Mouse (Mus musculus): ENCODE results near the gene Rcor3. TPM values are rescaled to one million over a fixed set of nuclear protein-coding genes. Genes with fewer than 3 reads are reported as not detected.

Gene Rcor3
- total and polyA plus RNA-seq, 2 experiments from 2014 or later, result 30.7 to 48.0 TPM

DNA sequence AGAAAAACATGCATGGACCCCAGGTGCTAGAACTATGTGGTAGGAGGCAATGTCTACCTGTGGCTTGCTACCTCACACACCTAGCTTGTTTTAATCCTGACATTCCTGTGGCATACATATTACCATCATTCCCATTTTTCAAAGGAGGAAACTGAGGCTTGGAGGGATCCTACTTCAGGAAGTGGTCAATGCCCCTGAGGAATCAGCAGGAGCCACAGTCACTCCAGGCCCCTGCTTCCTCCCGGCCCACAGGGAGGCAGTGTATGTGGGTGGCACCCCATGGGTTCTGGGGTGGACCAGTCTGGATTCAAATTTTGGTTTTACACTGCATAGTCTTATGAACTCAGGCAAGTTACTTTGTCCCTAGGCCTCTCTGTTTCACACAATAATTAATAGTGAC lies 58.7 kb downstream of the Rcor3 start:
- DNase-seq, result no peak
- TF ChIP-seq CTCF (IDR thresholded peaks at IDR 0.05; ENCODE audit: low read depth), result no peak

DNA sequence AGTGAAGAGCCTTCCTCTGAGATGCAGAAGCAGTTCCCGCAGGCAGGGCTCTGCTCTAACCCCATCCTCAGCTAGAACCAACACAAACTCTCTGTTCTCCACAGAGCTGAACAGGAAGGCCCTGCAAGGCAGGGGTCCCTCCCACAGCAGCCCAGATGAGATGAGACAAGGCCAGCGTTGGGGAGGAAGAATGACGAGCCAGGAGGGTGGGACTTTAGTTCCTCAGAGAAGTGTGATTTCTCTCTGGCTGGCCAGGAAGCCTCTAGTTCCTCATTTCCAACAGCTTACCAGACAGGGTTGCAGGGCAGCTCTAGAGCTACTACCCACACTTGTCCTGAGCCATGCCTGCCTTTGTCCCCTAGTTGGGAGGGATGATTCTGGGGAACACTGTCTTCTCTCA lies 59.5 kb downstream of the Rcor3 start:
- H3K27ac ChIP-seq (ENCODE audit: low read depth, low read length), result no peak overlapping the region

More for the DNA sequence above, 58.7 kb downstream of the Rcor3 start:
- no peak overlapping the region; the same call in 1 of the 2 replicates for H3K27ac ChIP-seq (ENCODE audit: low read depth, low read length)
- no peaks in the 10 kb centered on the region for H3K36me3 ChIP-seq (ENCODE audit: insufficient read depth)
- no peak for ATAC-seq
- H3K9ac ChIP-seq, result no peak overlapping the region
- no peaks in the 10 kb centered on the region for H3K9me3 ChIP-seq (ENCODE audit: low read length)
- no peak overlapping the region for H3K4me2 ChIP-seq (ENCODE audit: low read depth)
- no peaks in the 10 kb centered on the region for H3K4me1 ChIP-seq (ENCODE audit: insufficient read depth)
- H3K27me3 ChIP-seq (ENCODE audit: insufficient read depth, low read length), result no peaks in the 10 kb centered on the region
- H3K4me3 ChIP-seq (ENCODE audit: low read depth, low read length), result no peak overlapping the region
- 81% methylated on average over 1 of the region's 1 CpGs for WGBS

DNA sequence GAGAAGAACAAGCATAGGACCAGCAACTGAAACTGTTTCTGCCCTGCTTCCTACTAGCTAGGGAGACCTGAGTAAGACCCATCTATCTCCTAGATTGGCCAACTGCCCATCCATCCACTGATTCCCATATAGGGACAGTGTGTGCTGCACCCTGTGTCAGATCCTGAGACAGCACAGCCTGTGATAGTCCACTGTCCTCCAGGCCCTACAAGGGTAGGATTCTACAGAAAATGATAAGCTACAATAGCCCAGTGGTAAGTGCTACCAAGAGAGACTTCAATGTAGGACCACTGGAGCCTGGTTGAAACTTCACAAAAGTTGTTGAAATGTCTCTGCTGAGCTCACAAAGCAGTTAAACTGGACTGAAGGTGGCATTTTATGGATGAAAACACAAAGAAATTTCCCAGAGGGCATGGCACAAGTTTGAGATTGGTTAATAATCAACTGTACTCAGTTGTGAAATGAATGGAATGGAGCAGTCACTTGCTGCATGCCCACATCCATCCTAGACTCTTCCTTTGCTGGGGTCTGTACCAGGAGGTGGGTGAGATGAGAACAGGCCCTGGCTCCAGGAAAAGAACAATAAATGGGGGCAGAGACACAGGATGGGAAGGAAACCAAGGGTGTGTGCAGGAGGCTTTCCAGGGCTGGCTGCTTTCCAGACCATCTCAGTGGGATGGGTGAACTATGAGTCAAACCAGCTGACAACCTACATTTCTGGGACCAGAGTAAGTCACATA lies 60.9 kb downstream of the Rcor3 start:
- Histone ChIP-seq H3K9me3 (ENCODE audit: low read length) (no peaks in the 10 kb centered on the region), H3K36me3 (ENCODE audit: insufficient read depth) (no peaks in the 10 kb centered on the region), H3K4me1 (ENCODE audit: insufficient read depth) (no peaks in the 10 kb centered on the region), H3K9ac (no peak overlapping the region), H3K27ac (ENCODE audit: low read depth, low read length) (no peak overlapping the region), H3K4me3 (ENCODE audit: low read depth, low read length) (no peak overlapping the region), H3K4me2 (ENCODE audit: low read depth) (no peak overlapping the region), H3K27me3 (ENCODE audit: insufficient read depth, low read length) (no peaks in the 10 kb centered on the region)
- no peak for DNase-seq
- no peak for TF ChIP-seq CTCF (IDR thresholded peaks at IDR 0.05; ENCODE audit: low read depth)
- ATAC-seq, result no peak

More for the DNA sequence above, 59.5 kb downstream of the Rcor3 start:
- TF ChIP-seq CTCF (IDR thresholded peaks at IDR 0.05; ENCODE audit: low read depth), result no peak
- DNase-seq, result no peak
- Histone ChIP-seq H3K27me3 (ENCODE audit: insufficient read depth, low read length) (no peaks in the 10 kb centered on the region), H3K9me3 (ENCODE audit: low read length) (no peaks in the 10 kb centered on the region), H3K36me3 (ENCODE audit: insufficient read depth) (no peaks in the 10 kb centered on the region), H3K9ac (no peak overlapping the region), H3K4me1 (ENCODE audit: insufficient read depth) (no peaks in the 10 kb centered on the region), H3K4me3 (ENCODE audit: low read depth, low read length) (no peak overlapping the region), H3K4me2 (ENCODE audit: low read depth) (no peak overlapping the region)
- 72% methylated on average over 3 of the region's 3 CpGs for WGBS
- no peak for ATAC-seq

DNA sequence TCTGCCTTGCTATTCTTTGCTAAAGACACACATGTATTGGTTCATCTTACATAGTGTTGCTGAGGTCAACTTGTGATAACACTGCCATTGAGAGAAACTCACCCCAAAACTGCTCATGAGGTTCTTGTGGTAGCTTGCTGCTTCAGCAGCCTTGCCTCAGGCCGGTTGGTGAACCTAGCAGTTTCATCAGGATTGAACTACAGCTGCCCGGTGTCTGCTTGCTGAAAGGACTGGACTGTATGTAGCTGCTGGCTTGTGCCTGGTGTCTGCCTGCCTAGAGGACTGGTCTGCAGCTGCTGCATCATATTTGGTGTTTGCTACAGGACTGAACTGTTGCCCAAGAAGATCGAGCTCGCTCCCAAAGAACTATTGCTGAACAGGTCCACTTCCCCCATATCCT lies 61.8 kb downstream of the Rcor3 start:
- H3K27me3 ChIP-seq (ENCODE audit: insufficient read depth, low read length), result no peaks in the 10 kb centered on the region
- H3K4me1 ChIP-seq (ENCODE audit: insufficient read depth), result no peaks in the 10 kb centered on the region
- no peaks in the 10 kb centered on the region for H3K9me3 ChIP-seq (ENCODE audit: low read length)
- no peaks in the 10 kb centered on the region for H3K36me3 ChIP-seq (ENCODE audit: insufficient read depth)
- no peak overlapping the region for H3K4me2 ChIP-seq (ENCODE audit: low read depth)
- H3K9ac ChIP-seq, result no peak overlapping the region
- no peak for TF ChIP-seq CTCF (IDR thresholded peaks at IDR 0.05; ENCODE audit: low read depth)
- H3K27ac ChIP-seq (ENCODE audit: low read depth, low read length), result no peak overlapping the region
- H3K4me3 ChIP-seq (ENCODE audit: low read depth, low read length), result no peak overlapping the region
- no peak for DNase-seq
- no peak for ATAC-seq
- 84% methylated on average over 4 of the region's 4 CpGs for WGBS

DNA sequence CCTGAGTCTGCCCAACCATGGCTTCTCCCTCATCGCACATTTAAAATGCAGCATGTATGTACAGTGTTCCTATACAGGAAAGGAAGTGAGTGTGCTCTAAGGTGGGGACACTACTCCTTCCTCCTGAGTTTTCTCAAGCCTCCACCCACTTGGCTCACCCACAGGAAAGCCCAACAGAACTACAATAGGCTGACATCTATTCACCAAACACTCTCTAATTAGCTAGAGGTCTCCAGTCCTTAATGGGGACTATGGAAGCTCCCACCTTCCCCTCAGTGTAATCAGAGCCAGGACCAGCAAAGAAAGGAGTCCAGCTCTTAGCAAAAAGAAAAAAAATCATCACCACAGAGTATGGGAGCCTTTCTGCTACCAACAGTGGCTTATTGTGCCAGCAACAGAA lies 63.0 kb downstream of the Rcor3 start:
- Histone ChIP-seq H3K4me3 (ENCODE audit: low read depth, low read length) (no peak overlapping the region), H3K4me1 (ENCODE audit: insufficient read depth) (no peaks in the 10 kb centered on the region), H3K27ac (ENCODE audit: low read depth, low read length) (no peak overlapping the region), H3K9me3 (ENCODE audit: low read length) (no peaks in the 10 kb centered on the region), H3K4me2 (ENCODE audit: low read depth) (no peak overlapping the region), H3K36me3 (ENCODE audit: insufficient read depth) (no peaks in the 10 kb centered on the region), H3K27me3 (ENCODE audit: insufficient read depth, low read length) (no peaks in the 10 kb centered on the region), H3K9ac (no peak overlapping the region)
- 58% methylated on average over 1 of the region's 1 CpGs for WGBS
- no peak for TF ChIP-seq CTCF (IDR thresholded peaks at IDR 0.05; ENCODE audit: low read depth)
- no peak for DNase-seq
- no peak for ATAC-seq

DNA sequence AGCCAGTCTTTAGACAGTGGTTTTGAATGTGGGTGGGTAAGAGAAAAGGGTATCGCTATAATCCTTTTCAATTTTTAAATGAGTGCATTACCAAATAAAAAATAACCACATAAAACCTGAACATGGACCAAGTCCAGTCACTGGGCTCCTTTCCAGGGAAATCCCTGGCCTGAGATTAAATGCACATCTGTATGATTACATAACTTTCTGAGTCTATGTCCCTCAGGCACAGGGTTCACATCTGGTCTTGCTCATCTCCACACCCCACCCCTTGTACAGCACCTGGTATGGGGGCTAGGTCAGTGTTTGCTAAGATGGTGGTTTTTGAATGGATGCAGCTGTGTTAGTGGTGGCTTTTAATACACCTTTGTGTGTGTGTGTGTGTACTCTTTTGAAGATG lies 65.4 kb downstream of the Rcor3 start:
- H3K4me3 ChIP-seq (ENCODE audit: low read depth, low read length), result no peak overlapping the region
- ATAC-seq, result no peak
- H3K9me3 ChIP-seq (ENCODE audit: low read length), result no peaks in the 10 kb centered on the region
- no peaks in the 10 kb centered on the region for H3K27me3 ChIP-seq (ENCODE audit: insufficient read depth, low read length)
- TF ChIP-seq CTCF (IDR thresholded peaks at IDR 0.05; ENCODE audit: low read depth), result no peak
- no peaks in the 10 kb centered on the region for H3K4me1 ChIP-seq (ENCODE audit: insufficient read depth)
- H3K4me2 ChIP-seq (ENCODE audit: low read depth), result no peak overlapping the region
- no peak overlapping the region for H3K27ac ChIP-seq (ENCODE audit: low read depth, low read length)
- WGBS, result 89% methylated on average over 1 of the region's 1 CpGs
- no peak overlapping the region for H3K9ac ChIP-seq
- DNase-seq, result no peak
- H3K36me3 ChIP-seq (ENCODE audit: insufficient read depth), result no peaks in the 10 kb centered on the region

DNA sequence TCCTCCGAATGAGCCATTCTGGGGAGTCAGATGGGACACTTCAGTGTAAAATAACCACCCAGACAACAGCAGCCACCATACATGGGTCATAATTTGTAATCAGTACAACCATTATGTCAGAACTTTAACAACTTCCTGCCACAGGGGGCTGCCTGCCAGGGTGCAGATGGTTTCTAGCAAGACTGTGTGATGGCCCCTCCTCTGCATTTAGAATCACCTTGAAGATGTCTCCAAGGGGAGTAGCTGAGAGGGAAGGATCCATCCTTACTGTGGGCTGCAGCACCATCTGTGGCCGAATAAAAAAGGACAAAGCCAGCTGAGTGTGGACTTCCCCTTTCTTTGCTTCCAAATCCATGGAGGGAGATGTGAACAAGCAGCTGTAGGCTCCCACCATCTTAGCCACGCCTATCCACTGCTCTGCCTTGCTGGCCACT lies 67.2 kb downstream of the Rcor3 start:
- H3K4me2 ChIP-seq (ENCODE audit: low read depth), result no peak overlapping the region
- no peak overlapping the region for H3K27ac ChIP-seq (ENCODE audit: low read depth, low read length)
- ATAC-seq (peak; percentile 38), DNase-seq (no peak)
- H3K4me1 ChIP-seq (ENCODE audit: insufficient read depth), result no peaks in the 10 kb centered on the region
- no peaks in the 10 kb centered on the region for H3K27me3 ChIP-seq (ENCODE audit: insufficient read depth, low read length)
- H3K9ac ChIP-seq, result no peak overlapping the region
- no peaks in the 10 kb centered on the region for H3K36me3 ChIP-seq (ENCODE audit: insufficient read depth)
- peak; percentile 18; the same call in 1 of the 2 replicates for TF ChIP-seq CTCF (IDR thresholded peaks at IDR 0.05; ENCODE audit: low read depth)
- no peaks in the 10 kb centered on the region for H3K9me3 ChIP-seq (ENCODE audit: low read length)
- H3K4me3 ChIP-seq (ENCODE audit: low read depth, low read length), result no peak overlapping the region
- 62% methylated on average over 3 of the region's 3 CpGs for WGBS
